Mouse (Mus musculus) forelimb bud, embryonic 11.5 days (tissue): ENCODE data around the gene Zscan21.

Experiments used
- DNase-seq: peaks from one replicate; pipeline ENCODE4 v3.0.0-alpha.2; 2012; ENCODE audit warnings: low read depth, low spot score

Zscan21 gene

GRCm38 (mm10) chr5:138118041-138118440 is 1.3 kb downstream of the Zscan21 start:
- no peak for DNase-seq

- no peak for DNase-seq
Observed at GRCm38 (mm10) chr5:138132425-138133064, 15.8 kb downstream of the Zscan21 start.

DNA sequence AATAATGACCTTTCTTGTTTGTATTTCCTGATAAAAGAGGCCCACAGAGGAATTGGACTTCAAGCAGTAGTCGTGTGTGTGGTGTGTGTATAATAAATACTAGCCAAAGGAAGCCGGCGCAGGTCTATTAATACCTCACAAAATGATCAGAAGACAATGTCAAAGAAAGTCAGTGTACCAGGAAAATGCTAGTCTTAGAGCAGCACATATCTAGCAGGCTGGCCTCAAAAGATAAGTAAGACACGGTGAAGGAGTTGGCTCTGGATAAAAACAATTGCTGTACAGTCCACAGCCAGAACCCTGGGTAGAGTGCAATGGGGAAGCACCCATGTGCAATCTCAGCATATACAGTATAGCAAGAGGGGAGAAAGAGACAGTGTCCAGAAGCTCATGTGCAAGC is 20.6 kb downstream of the Zscan21 start:
- DNase-seq, result no peak

GRCm38 (mm10) chr5:138137935-138138549 is 21.3 kb downstream of the Zscan21 start:
- peak; percentile 56 for DNase-seq

DNA sequence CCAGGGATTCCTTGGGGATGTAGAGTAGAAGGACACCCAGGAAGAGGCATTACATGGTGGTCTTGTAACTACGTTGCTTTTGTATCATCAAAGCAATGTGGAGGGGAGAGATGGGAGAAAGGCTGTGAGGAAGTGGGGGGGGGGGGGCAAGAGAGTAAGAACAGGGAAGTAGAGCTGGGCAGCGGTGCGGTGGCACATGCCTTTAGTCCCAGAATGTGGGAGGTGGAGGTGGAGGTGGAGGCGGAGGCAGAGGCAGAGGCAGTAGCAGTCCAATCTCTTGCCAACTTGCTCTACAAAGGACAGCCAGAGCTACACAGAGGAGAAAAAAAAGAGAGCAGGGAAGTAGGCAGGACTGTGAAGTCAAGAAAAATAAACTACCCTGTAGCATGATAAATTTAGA is 21.9 kb downstream of the Zscan21 start:
- DNase-seq, result no peak

GRCm38 (mm10) chr5:138154390-138154789 is 37.7 kb downstream of the Zscan21 start:
- DNase-seq, result no peak

- DNase-seq, result peak; percentile 96
Observed at GRCm38 (mm10) chr5:138155443-138155976, 38.8 kb downstream of the Zscan21 start, which contains the start of gene Zfp113. TSS of gene Zfp113 (minus strand) at chr5:138155744.

DNA sequence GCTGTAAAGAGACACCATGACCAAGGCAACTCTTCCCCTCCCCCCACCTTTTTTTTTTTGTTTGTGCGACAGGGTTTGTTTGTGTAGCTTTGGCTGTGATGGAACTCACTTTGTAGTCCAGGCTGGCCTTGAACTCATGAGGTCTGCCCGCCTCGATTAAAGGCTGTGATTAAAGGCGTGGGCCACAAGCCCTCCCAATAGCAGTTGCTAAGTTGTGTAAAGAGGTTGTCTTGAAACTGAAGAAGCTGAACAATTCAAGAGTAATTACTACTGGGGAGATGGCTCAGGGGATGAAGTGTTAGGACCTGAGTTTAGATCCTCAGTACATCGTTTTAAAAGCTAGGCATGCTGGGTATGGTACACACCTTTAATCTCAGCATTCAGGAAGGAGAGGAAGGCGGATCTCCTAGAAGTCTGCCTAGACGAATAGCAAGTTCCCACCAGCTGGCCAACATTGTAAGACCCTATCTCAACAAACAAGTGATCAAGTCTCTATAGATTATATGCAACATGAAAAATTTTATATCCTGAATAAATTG is 43.6 kb downstream of the Zscan21 start:
- DNase-seq, result no peak

- DNase-seq, result peak; percentile 83
Observed at GRCm38 (mm10) chr5:138160842-138161665, 44.4 kb downstream of the Zscan21 start, which contains the start of gene Cops6. TSS of gene Cops6 (plus strand) at chr5:138161071.

DNA sequence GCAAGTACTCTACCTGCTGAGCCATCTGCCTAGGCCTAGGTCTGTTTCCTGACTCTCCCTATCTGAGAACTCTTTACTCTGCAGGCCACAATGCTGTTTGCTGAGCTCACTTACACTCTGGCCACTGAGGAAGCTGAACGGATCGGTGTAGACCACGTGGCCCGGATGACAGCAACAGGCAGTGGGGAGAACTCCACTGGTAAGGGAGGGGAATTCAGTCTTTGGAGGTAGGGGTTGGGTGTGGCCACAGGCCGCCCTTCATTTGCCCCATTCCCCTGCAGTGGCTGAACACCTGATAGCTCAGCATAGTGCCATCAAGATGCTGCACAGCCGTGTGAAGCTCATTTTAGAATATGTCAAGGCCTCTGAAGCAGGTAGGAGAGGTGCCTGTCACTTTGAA is 46.3 kb downstream of the Zscan21 start:
- no peak for DNase-seq

- no peak for DNase-seq
Observed at GRCm38 (mm10) chr5:138163610-138164009, 46.9 kb downstream of the Zscan21 start.

- DNase-seq, result no peak
Observed at GRCm38 (mm10) chr5:138165594-138165993, 48.9 kb downstream of the Zscan21 start.

- DNase-seq, result peak; percentile 97
Observed at GRCm38 (mm10) chr5:138170936-138171561, 54.3 kb downstream of the Zscan21 start.

DNA sequence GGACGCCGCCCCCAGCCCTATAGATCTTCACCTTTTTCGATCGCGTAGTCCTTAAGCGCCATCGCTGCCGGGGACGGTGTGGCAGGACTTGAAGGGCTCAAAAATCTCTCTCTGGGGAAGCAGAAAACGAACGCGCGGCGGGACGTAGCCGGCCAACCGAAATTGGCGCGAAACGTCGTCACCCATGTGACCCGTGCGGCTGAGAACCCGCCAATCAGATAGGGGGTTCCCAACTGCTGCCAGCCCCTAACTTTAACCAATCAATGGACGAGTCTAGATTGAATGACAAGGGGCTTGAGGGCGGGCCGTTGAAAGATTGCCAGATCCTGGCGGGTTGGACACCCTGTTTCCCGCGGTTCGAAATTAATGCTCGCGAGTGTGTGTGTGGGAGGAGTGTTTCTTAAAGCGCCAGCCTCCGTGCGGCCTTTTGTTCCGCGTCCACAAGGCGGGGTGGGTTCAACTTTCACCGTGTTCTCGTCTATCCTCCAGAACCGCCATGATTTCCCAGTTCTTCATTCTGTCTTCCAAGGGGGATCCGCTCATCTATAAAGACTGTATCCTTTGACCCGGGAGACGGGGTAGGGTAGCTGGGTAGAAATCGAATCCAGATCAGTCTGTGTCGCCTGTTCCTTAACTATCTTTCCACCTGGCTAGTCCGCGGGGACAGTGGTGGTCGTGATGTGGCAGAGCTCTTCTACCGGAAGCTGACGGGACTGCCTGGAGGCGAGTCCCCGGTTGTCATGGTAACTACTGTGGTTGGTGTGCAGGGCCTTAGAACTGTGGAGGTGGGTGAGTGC is 55.2 kb downstream of the Zscan21 start, which contains the start of the genes Ap4m1 and Mcm7:
Gene Ap4m1 (plus strand): TSS at position 308 of the 797 bp plus-strand sequence.
Gene Mcm7 (minus strand): TSS at position 728 of the 797 bp plus-strand sequence.
- peak; percentile 96 for DNase-seq

- DNase-seq, result no peak
Observed at GRCm38 (mm10) chr5:138173217-138173616, 56.5 kb downstream of the Zscan21 start.
